Mouse (Mus musculus) kidney, adult 18-20 months (tissue): ENCODE results near the gene Ncmap.

ENCODE experiments used
- DNase-seq: peaks from one replicate; pipeline ENCODE4 v3.0.0; 2021

Gene Ncmap

GRCm38 (mm10) chr4:135397991-135398390 is at the start of gene Ncmap:
Gene Ncmap (minus strand): TSS chr4:135398227.
- DNase-seq = no peak

- no peak for DNase-seq
Measured at GRCm38 (mm10) chr4:135442473-135442872, 44.4 kb upstream of the Ncmap start.

- peak; percentile 50 for DNase-seq
Measured at GRCm38 (mm10) chr4:135439904-135440522, 42.0 kb upstream of the Ncmap start.

GRCm38 (mm10) chr4:135439188-135439647 is 41.2 kb upstream of the Ncmap start:
- peak; percentile 53 for DNase-seq

GRCm38 (mm10) chr4:135437924-135438323 is 39.9 kb upstream of the Ncmap start:
- DNase-seq = no peak

- peak; percentile 45 for DNase-seq
Measured at GRCm38 (mm10) chr4:135436291-135436690, 38.3 kb upstream of the Ncmap start.

- no peak for DNase-seq
Measured at GRCm38 (mm10) chr4:135434395-135434789, 36.4 kb upstream of the Ncmap start.

GRCm38 (mm10) chr4:135433443-135434394 is 35.7 kb upstream of the Ncmap start, which contains the start of gene Rcan3:
Gene Rcan3 (minus strand): TSS chr4:135433853.
- peak; percentile 82 for DNase-seq

- DNase-seq = no peak
Measured at GRCm38 (mm10) chr4:135433086-135433442, 35.0 kb upstream of the Ncmap start.

- no peak for DNase-seq
Measured at GRCm38 (mm10) chr4:135429990-135430760, 32.1 kb upstream of the Ncmap start.

GRCm38 (mm10) chr4:135429383-135429782 is 31.4 kb upstream of the Ncmap start:
- DNase-seq = no peak

GRCm38 (mm10) chr4:135426587-135426986 is 28.6 kb upstream of the Ncmap start:
- DNase-seq = no peak

GRCm38 (mm10) chr4:135425625-135426024 is 27.6 kb upstream of the Ncmap start:
- no peak for DNase-seq

GRCm38 (mm10) chr4:135420961-135421360 is 22.9 kb upstream of the Ncmap start:
- DNase-seq = no peak

- DNase-seq = no peak
Measured at GRCm38 (mm10) chr4:135420416-135420815, 22.4 kb upstream of the Ncmap start.

- DNase-seq = no peak
Measured at GRCm38 (mm10) chr4:135419996-135420395, 22.0 kb upstream of the Ncmap start.

GRCm38 (mm10) chr4:135416367-135416766 is 18.3 kb upstream of the Ncmap start:
- no peak for DNase-seq

- DNase-seq = no peak
Measured at GRCm38 (mm10) chr4:135413491-135413890, 15.5 kb upstream of the Ncmap start.

GRCm38 (mm10) chr4:135411633-135412032 is 13.6 kb upstream of the Ncmap start:
- DNase-seq = peak; percentile 60

GRCm38 (mm10) chr4:135406180-135406579 is 8.2 kb upstream of the Ncmap start:
- peak; percentile 27 for DNase-seq

GRCm38 (mm10) chr4:135404916-135405315 is 6.9 kb upstream of the Ncmap start:
- no peak for DNase-seq

- no peak for DNase-seq
Measured at GRCm38 (mm10) chr4:135404048-135404447, 6.0 kb upstream of the Ncmap start.

GRCm38 (mm10) chr4:135401881-135402280 is 3.9 kb upstream of the Ncmap start:
- DNase-seq = no peak
